Mouse (Mus musculus) ES-E14 (cell line): ENCODE data around the gene Dctn1.

ENCODE experiments used
- CHD2 ChIP-seq: IDR thresholded peaks from 2 replicates; pipeline ENCODE4 v1.6.1; 2014; ENCODE audit warnings: mild to moderate bottlenecking, low read depth, low read length, inconsistent platforms
- MAFK ChIP-seq: IDR thresholded peaks from 2 replicates; pipeline ENCODE4 v1.6.1; 2014; ENCODE audit warnings: mild to moderate bottlenecking, low read depth, low read length, inconsistent platforms; ENCODE audit not compliant: insufficient read depth
- ZC3H11A ChIP-seq: IDR thresholded peaks from 2 replicates; pipeline ENCODE4 v1.6.1; 2012; ENCODE audit warnings: low read depth, mild to moderate bottlenecking, inconsistent platforms, low read length, borderline replicate concordance

DNA sequence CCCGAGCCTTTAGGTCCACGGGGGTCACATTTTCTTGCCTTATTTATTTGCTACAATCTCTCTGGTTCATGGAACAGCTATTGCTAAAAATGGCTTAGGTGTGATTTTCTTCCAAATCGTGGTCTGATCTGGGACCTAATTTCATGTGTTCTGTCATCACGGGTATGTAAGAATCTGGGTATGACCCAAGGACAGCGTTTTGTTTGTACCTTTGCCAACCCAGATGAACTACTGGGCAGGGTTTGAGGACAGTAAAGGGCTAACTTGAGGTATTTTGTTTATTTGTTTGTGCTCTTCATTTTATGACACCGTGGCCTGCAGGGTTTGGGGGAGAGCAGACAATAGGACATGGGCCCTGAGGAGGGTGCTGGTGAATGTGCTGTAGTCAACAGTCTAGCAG lies 14.9 kb downstream of the Dctn1 start:
- TF ChIP-seq ZC3H11A (no peak), CHD2 (no peak), MAFK (no peak)
